Mouse (Mus musculus) kidney, adult 18-20 months (tissue): ENCODE results near the gene Hdac10.

Experiments used
- DNase-seq: peaks from one replicate; pipeline ENCODE4 v3.0.0; 2021

Gene Hdac10

GRCm38 (mm10) chr15:89118007-89118406 is 10.5 kb downstream of the Hdac10 start:
- DNase-seq = no peak

DNA sequence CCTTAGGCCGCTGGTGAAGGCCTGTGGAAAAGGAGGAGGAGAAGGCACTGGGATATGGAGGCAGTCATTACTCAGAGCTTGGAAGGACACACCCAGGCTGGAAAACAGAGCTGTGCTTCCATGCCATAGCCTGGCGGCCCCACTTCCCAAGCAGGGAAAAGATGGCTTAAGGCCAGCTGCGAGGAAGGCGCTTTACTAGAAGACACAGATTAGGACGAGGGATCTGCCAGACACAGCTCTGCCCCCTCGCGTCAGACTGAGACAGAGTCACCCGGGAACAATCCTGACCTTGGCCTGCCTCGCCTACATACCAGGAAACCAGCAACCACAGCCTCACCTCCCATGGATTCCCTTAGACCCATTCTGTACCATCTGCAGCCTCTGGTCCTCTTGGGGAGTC is 18.4 kb downstream of the Hdac10 start:
- no peak for DNase-seq

- no peak for DNase-seq
Observed at GRCm38 (mm10) chr15:89106976-89107375, 21.5 kb downstream of the Hdac10 start.

- no peak for DNase-seq
Observed at GRCm38 (mm10) chr15:89106073-89106472, 22.4 kb downstream of the Hdac10 start.

GRCm38 (mm10) chr15:89104425-89104824 is 24.1 kb downstream of the Hdac10 start:
- DNase-seq = no peak

GRCm38 (mm10) chr15:89103921-89104320 is 24.6 kb downstream of the Hdac10 start:
- no peak for DNase-seq

- no peak for DNase-seq
Observed at GRCm38 (mm10) chr15:89102646-89103045, 25.9 kb downstream of the Hdac10 start.

DNA sequence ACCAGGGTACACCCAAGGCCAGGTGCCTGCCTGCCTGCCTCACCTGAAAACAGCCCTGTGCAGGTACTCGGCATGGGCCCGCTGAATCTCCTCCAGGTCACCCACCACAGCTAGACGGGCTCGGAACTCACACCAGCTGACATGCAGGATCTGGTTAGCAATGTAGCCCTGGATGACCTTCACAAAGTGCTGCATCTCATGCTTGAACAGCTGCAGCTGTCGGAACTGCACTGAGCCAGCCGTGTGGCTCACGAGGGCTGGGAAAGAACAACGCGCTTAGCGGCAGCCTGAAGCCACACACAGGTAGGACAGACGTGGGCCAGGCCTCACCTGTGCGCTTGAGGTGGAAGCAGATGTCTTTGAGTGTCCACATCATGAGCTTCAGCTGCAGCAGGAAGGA is 27.7 kb downstream of the Hdac10 start:
- DNase-seq = no peak

- DNase-seq = no peak
Observed at GRCm38 (mm10) chr15:89098616-89099015, 29.9 kb downstream of the Hdac10 start.

DNA sequence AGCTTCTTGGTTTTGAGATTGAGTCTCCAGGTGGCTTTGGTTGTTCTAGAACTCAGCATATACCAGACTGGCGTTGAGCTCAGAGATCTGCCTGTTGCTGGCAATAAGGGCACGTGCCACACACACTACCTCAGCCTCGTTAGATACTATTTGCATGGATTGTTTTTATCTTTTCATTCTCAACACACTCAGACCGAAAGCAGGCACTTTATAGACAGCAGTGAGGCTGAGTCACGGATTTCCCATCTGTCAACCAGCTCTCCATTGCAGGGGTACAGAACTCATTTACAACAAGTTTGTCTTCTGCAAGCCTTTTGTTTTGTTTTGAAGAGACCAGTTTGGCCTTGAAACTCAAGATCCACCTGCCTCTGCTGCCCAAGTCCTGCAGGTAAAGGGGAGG is 31.1 kb downstream of the Hdac10 start:
- DNase-seq = no peak

DNA sequence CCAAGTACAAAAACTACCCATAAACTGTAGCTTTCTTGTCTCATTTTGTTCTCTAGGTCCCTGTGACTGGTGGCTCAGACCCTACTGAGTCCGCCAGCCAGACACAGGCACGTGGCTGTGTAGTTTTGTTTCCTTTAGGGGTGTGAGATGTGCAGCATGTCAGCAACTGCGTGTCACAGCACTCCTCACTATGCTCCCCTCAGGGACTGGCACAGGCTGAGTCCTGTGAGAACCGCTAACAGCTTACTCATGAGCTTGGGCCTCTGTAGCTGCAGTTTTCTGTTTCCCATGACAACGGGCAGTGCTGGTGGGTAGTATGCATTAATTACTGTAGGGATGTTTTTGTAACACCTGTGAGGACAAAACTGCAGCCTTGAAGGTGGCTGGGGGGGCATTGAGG is 36.3 kb downstream of the Hdac10 start:
- DNase-seq = no peak

DNA sequence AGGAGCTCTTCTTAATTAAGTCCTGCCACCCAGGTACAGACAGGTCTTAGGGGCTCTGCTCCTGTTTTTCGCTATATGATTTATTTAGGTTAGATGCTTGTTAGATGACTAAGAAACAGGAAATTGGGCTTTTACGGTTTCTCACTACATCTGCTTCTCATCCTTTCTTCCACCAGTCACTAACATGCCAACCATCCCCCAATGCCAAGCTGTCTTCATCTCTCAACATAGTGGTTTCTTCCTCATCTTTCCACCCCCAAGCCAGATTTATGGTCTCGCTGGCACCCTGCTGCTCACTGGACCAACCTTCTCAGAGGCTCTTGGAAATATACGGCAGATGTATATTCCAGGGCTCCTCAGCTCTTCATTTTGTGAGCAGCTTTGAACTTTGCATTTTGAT is 37.8 kb downstream of the Hdac10 start:
- no peak for DNase-seq

DNA sequence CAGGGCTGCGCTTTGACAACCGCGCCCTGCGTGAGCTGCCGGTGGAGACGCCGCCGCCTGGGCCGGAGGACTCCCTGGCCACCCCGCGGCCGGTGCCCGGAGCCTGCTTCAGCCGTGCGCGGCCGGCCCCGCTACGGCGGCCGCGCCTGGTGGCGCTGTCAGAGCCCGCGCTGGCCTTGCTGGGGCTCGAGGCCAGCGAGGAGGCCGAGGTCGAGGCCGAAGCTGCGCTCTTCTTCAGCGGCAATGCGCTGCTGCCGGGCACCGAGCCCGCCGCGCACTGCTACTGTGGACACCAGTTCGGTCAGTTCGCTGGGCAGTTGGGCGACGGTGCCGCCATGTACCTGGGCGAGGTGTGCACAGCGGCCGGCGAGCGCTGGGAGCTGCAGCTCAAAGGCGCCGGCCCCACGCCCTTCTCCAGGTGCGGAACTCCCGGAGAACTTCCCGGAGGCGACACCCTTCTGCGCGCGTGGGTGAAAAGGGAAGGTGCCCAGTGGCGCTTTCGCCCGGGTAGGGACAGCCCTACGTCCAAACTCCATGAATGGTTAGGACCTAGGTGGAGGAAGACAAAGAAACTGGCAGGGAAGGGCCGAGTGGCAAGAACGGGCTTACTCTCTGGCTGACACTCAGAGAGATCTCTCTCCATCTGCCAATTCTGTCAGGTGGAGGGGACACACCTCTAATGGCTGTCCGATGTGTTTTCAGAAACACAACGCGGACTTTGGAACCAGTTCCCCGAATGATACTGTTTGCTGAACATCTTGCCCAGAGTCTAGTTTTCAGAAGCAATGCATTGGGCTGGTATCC is 39.0 kb downstream of the Hdac10 start:
- peak; percentile 59 for DNase-seq

- peak; percentile 92 for DNase-seq
Observed at GRCm38 (mm10) chr15:89088607-89089247, 39.8 kb downstream of the Hdac10 start, which contains the start of gene Selenoo. Selenoo (plus strand) TSS chr15:89089084.

- no peak for DNase-seq
Observed at GRCm38 (mm10) chr15:89084826-89085225, 43.7 kb downstream of the Hdac10 start.

DNA sequence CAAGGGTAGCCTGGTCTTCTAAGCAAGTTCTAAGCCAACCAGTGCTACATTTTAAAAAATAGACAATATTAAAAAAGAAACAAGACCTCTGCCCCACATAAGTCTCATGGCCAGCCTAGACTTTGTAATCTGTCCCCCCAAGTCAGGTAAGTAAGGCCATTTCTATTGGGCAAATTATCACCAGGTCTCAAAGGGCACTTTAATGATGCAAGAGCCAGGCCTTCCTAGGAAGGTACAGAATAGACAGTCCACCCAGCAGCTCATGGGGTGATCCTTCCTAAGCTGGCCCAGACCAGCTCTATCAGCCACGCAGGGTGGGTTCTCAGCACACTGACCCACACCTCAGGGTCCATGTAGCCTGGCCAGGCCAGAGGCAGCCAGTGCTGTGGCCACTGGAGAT is 44.6 kb downstream of the Hdac10 start:
- DNase-seq = no peak

GRCm38 (mm10) chr15:89078208-89078836 is 50.2 kb downstream of the Hdac10 start:
- DNase-seq = peak; percentile 82

DNA sequence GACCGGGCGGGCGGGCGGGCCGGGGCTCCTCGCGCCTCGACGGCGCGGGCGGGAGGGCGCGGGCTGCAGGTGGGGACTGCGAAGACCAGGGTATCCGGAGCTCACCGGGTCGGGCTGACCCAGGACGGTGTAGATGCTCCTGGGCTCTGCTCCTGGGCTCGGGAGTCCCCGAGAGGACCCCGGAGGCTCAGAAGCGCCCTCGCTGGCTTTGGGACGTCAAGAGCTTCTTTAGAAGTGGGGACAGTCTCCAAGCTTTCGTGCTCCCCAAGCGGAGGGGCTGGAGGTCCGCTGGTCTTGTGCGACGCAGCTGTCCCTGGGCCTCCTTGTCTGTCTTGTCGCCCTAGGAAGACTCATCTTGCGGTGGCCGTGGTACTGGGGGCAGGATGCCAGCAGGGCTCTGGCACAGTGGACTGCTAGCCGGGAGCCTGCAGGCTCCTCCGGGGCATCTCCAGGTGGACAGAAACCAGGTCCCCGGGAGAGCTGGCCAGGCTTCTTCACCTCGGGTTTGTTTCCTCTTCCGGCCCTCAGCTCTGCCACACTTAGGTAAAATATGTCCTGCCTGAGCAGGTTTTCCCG is 52.3 kb downstream of the Hdac10 start:
- peak; percentile 71 for DNase-seq

- peak; percentile 91 for DNase-seq
Observed at GRCm38 (mm10) chr15:89075478-89076147, 52.9 kb downstream of the Hdac10 start.

- DNase-seq = no peak
Observed at GRCm38 (mm10) chr15:89074613-89075477, 53.7 kb downstream of the Hdac10 start, which contains the start of gene Trabd. Trabd (plus strand) TSS chr15:89075124.

DNA sequence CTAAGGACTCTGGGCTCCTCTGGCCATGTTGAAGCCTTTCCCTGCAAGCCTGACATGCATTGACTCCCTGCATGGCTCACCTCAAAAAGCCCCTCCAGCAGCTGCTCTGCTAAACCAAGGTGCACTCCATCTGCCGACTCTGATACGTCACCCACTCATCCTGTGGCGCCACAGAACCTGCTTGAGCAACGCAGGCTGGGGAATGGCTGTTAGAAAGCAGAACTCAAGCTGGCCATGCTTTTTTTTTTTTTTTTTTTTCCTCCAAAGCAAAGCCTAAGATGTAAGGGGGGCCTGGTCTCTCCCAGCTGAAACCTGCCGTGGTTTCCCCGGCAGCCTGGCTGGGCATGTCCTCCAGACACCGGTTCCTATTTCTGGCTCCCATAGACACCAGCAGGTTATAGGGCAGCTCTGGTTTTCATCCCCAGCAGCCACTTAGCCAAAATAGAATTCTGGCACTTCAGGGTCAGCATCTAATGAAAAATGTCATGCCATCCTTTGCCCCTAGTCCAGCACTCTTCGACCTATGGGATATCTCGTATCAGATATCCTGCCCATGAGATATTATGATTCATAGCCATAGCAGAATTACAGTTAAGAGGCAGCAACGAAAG is 54.4 kb downstream of the Hdac10 start:
- no peak for DNase-seq
